Mouse (Mus musculus) spleen, postnatal 14 days (tissue): ENCODE measurements around the gene Exosc9.
"Not testable (repeated sequence)": the region's sequence is repeated elsewhere in the genome, so short reads cannot be mapped to it uniquely, and the experiment has no call there.

Experiments used
- DNase-seq, 2 experiments: peaks; one replicate each; pipeline ENCODE4 v3.0.0; 2021 to 2022; ENCODE audit warnings: low spot score in 2 of 2

Gene Exosc9

GRCm38 (mm10) chr3:36551851-36552384 is 488 bp upstream of the Exosc9 start:
- DNase-seq = no peak

GRCm38 (mm10) chr3:36557601-36558000 is 5.2 kb downstream of the Exosc9 start:
- no peak for DNase-seq

GRCm38 (mm10) chr3:36559606-36560005 is 7.2 kb downstream of the Exosc9 start:
- no peak for DNase-seq

- no peak for DNase-seq
Measured at GRCm38 (mm10) chr3:36563666-36564065, 11.3 kb downstream of the Exosc9 start.

- no peak for DNase-seq
Measured at GRCm38 (mm10) chr3:36569836-36570235, 17.4 kb downstream of the Exosc9 start.

GRCm38 (mm10) chr3:36571361-36571826 is 19.0 kb downstream of the Exosc9 start:
- no peak for DNase-seq

- DNase-seq = peak; percentile 97
Measured at GRCm38 (mm10) chr3:36571827-36572378, 19.5 kb downstream of the Exosc9 start, which contains the start of gene Ccna2. Gene Ccna2, minus strand, starts transcription at chr3:36572150.

GRCm38 (mm10) chr3:36598811-36599210 is 46.4 kb downstream of the Exosc9 start:
- no peak for DNase-seq

GRCm38 (mm10) chr3:36599773-36600172 is 47.4 kb downstream of the Exosc9 start:
- not testable (repeated sequence) for DNase-seq

GRCm38 (mm10) chr3:36605894-36606783 is 53.7 kb downstream of the Exosc9 start:
- DNase-seq = no peak

GRCm38 (mm10) chr3:36612687-36613086 is 60.3 kb downstream of the Exosc9 start:
- no peak for DNase-seq

GRCm38 (mm10) chr3:36613202-36613907 is 60.9 kb downstream of the Exosc9 start, which contains the start of gene Bbs7:
Gene Bbs7, minus strand, starts transcription at chr3:36613477.
- peak; percentile 54 to 67 for DNase-seq

GRCm38 (mm10) chr3:36613908-36614255 is 61.5 kb downstream of the Exosc9 start:
- DNase-seq = no peak
